Mouse (Mus musculus) right cerebral cortex, adult 18-20 months (tissue): ENCODE results near the gene Dxo.

Experiments used
- DNase-seq: peaks from one replicate; pipeline ENCODE4 v3.0.0; 2022; ENCODE audit warnings: mixed read lengths

The Dxo gene

GRCm38 (mm10) chr17:34881683-34882310, 45.0 kb downstream of the Dxo start, which contains the start of gene Gm20547:
Gm20547 (minus strand) TSS chr17:34882042.
- no peak for DNase-seq

GRCm38 (mm10) chr17:34883332-34883731, 46.5 kb downstream of the Dxo start:
- DNase-seq, result no peak

- no peak for DNase-seq
Observed at GRCm38 (mm10) chr17:34884704-34885103, 47.9 kb downstream of the Dxo start.

GRCm38 (mm10) chr17:34885615-34886014, 48.8 kb downstream of the Dxo start:
- DNase-seq, result no peak

- no peak for DNase-seq
Observed at GRCm38 (mm10) chr17:34887942-34888341, 51.1 kb downstream of the Dxo start.
